Mouse (Mus musculus) adipocyte (in vitro differentiated cells): ENCODE measurements around the gene 1700061G19Rik.

Experiments used
- DNase-seq: peaks from one replicate; pipeline ENCODE4 v3.0.0-alpha.2; 2016; ENCODE audit warnings: low spot score

Gene 1700061G19Rik

GRCm38 (mm10) chr17:56929101-56929500 lies 53.8 kb downstream of the 1700061G19Rik start:
- no peak for DNase-seq

- DNase-seq: no peak
Observed at GRCm38 (mm10) chr17:56929530-56929929, 54.3 kb downstream of the 1700061G19Rik start.

GRCm38 (mm10) chr17:56930026-56930425 lies 54.7 kb downstream of the 1700061G19Rik start:
- DNase-seq: peak; percentile 45

GRCm38 (mm10) chr17:56933395-56933794 lies 58.1 kb downstream of the 1700061G19Rik start:
- no peak for DNase-seq

GRCm38 (mm10) chr17:56934545-56935330 lies 59.5 kb downstream of the 1700061G19Rik start:
- no peak for DNase-seq

- DNase-seq: peak; percentile 87
Observed at GRCm38 (mm10) chr17:56935363-56936131, 60.3 kb downstream of the 1700061G19Rik start, which contains the start of gene Mllt1. Gene Mllt1, minus strand, starts transcription at chr17:56935415.

- DNase-seq: no peak
Observed at GRCm38 (mm10) chr17:56936731-56937130, 61.5 kb downstream of the 1700061G19Rik start.
